Mouse (Mus musculus): ENCODE data around the gene Clptm1. TPM values are rescaled to one million over a fixed set of nuclear protein-coding genes. Genes with fewer than 3 reads are reported as not detected.

Gene Clptm1
- polyA plus RNA-seq, 1 experiment from 2014 or later, result 134 TPM

GRCm38 (mm10) chr7:19632720-19633119, 32.1 kb downstream of the Clptm1 start:
- H3K36me3 ChIP-seq (ENCODE audit: control insufficient read depth, insufficient read depth, low read length), result peaks cover 59% of the 10 kb centered on the region

DNA sequence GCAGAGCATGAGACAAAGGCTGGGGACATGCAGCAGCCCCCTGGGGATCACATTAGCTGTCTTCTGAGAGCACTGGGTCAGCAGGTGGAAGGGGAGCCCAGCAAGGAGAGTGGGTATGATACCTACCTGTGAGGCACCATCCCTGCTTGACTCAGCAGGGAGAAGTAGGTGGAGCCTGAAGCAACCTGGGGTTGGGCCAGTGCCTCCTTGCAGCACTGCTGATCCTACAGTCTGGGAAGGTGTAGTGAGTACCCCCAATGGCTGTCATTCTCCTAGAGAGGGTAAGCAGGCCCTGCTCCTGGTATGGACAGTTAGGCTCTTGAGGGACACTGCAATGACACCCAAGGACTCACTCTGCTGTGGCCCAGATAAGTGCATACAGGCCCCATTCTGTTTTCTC, 32.6 kb downstream of the Clptm1 start:
- DNase-seq, result no peak
- H3K4me1 ChIP-seq (ENCODE audit: control insufficient read depth, insufficient read depth, low read length), result no peaks in the 10 kb centered on the region; the same call in 1 of the 2 replicates
- H3K36me3 ChIP-seq (ENCODE audit: control insufficient read depth, insufficient read depth, low read length), result peaks cover 54% of the 10 kb centered on the region
- H3K9ac ChIP-seq (replicated peaks; ENCODE audit: low read length), result no peak overlapping the region
- H3K27me3 ChIP-seq (ENCODE audit: control insufficient read depth, insufficient read depth, low read length), result no peaks in the 10 kb centered on the region
- no peak overlapping the region for H3K4me3 ChIP-seq (replicated peaks; ENCODE audit: low read depth, low read length)
- H3K4me2 ChIP-seq (ENCODE audit: low read length), result no peak overlapping the region
- no peak for ATAC-seq (ENCODE audit: low FRiP score, low TSS enrichment)
- no peaks in the 10 kb centered on the region for H3K9me3 ChIP-seq (ENCODE audit: control insufficient read depth, low read length)
- H3K27ac ChIP-seq (replicated peaks; ENCODE audit: low read depth, low read length), result no peak overlapping the region

More at GRCm38 (mm10) chr7:19632720-19633119, 32.1 kb downstream of the Clptm1 start:
- ATAC-seq (ENCODE audit: low FRiP score, low TSS enrichment) (no peak), DNase-seq (no peak)
- Histone ChIP-seq H3K27ac (replicated peaks; ENCODE audit: low read depth, low read length) (no peak overlapping the region), H3K4me2 (ENCODE audit: low read length) (no peak overlapping the region), H3K9ac (replicated peaks; ENCODE audit: low read length) (no peak overlapping the region), H3K9me3 (ENCODE audit: control insufficient read depth, low read length) (no peaks in the 10 kb centered on the region), H3K27me3 (ENCODE audit: control insufficient read depth, insufficient read depth, low read length) (no peaks in the 10 kb centered on the region), H3K4me3 (replicated peaks; ENCODE audit: low read depth, low read length) (no peak overlapping the region), H3K4me1 (ENCODE audit: control insufficient read depth, insufficient read depth, low read length) (no peaks in the 10 kb centered on the region; the same call in 1 of the 2 replicates)

- Histone ChIP-seq H3K4me2 (ENCODE audit: low read length) (peak within 1 kb of the TSS; percentile 94), H3K9me3 (ENCODE audit: control insufficient read depth, low read length) (no peaks in the 10 kb centered on the region), H3K9ac (replicated peaks; ENCODE audit: low read length) (peak within 1 kb of the TSS; percentile 46; the same call in 1 of the 2 replicates), H3K27ac (replicated peaks; ENCODE audit: low read depth, low read length) (peak within 1 kb of the TSS; percentile 63; the same call in 1 of the 2 replicates), H3K36me3 (ENCODE audit: control insufficient read depth, insufficient read depth, low read length) (peaks cover 25% of the 10 kb centered on the region), H3K4me3 (replicated peaks; ENCODE audit: low read depth, low read length) (peak within 1 kb of the TSS; percentile 68), H3K4me1 (ENCODE audit: control insufficient read depth, insufficient read depth, low read length) (no peaks in the 10 kb centered on the region; the same call in 1 of the 2 replicates), H3K27me3 (ENCODE audit: control insufficient read depth, insufficient read depth, low read length) (no peaks in the 10 kb centered on the region)
- peak; percentile 84 for ATAC-seq (ENCODE audit: low FRiP score, low TSS enrichment)
- peak; percentile 97 for DNase-seq
- under 1% methylated on average over 40 of the region's 41 CpGs for WGBS
Measured at GRCm38 (mm10) chr7:19629361-19629734, 35.5 kb downstream of the Clptm1 start, which contains the start of gene Relb. Gene Relb, minus strand, starts transcription at chr7:19629438.

DNA sequence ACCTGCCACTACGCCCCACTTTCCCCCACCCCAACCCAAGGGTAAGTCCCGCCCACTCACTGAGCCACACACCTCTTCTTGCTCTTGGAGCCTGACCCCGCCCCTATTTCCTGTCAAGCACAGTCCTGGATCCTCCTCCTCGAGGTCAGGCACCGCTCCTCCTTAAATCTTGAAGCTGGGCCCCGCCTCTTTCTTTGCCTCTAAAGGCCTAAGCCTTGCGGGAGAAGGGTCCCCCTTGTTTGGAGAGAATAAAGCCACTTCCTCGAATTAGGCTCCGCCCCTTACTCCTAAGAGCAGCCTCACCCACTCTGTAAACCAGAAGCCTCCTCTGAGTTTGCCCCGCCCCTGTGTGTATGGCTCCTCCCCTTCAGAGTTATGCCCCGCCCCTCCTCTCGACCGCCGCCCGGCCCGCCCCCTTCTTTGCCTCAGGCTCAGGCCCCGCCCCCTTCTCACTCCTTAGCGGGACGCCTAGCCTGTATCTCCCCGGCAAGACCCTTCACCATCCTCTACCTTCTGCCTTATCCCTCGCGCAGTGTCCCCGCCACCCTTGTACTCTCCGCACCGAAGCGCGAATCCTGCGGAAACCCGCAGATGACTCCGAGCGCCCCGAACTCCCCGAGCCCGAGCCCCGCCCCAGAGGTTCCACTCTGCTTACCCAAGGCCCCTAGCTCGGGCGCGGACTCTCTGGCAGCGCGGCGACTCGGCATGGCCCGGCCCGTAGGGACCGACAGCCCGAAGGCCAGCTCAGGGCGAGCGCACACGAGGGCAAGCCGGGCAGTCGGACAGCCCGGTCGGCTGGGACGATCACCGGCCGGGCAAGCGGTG, 36.1 kb downstream of the Clptm1 start:
- Histone ChIP-seq H3K4me2 (ENCODE audit: low read length) (peak overlapping the region; percentile 94), H3K27ac (replicated peaks; ENCODE audit: low read depth, low read length) (peak overlapping the region; percentile 63; the same call in 1 of the 2 replicates), H3K4me3 (replicated peaks; ENCODE audit: low read depth, low read length) (peak overlapping the region; percentile 68), H3K9me3 (ENCODE audit: control insufficient read depth, low read length) (no peaks in the 10 kb centered on the region), H3K9ac (replicated peaks; ENCODE audit: low read length) (peak overlapping the region; percentile 46; the same call in 1 of the 2 replicates), H3K27me3 (ENCODE audit: control insufficient read depth, insufficient read depth, low read length) (no peaks in the 10 kb centered on the region), H3K36me3 (ENCODE audit: control insufficient read depth, insufficient read depth, low read length) (peaks cover 19% of the 10 kb centered on the region), H3K4me1 (ENCODE audit: control insufficient read depth, insufficient read depth, low read length) (no peaks in the 10 kb centered on the region; the same call in 1 of the 2 replicates)
- DNase-seq, result peak; percentile 85
- WGBS, result 1% methylated on average over 57 of the region's 57 CpGs
- peak; percentile 86 for ATAC-seq (ENCODE audit: low FRiP score, low TSS enrichment)

DNA sequence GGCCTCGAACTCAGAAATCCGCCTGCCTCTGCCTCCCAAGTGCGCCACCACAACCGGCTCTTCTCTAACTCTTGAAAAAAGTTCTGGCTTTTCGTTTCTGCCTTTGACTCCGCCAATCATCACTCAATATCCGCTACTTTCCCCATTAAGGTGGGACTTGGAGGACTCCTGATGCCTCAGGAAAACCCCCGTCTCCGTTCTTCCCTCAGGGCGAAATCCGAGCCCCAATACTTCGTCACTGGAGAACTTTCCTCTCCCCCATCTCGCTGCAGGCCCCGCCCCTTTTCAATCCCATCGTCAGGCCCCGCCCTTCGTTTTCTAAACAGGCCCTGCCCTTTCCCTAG, 36.7 kb downstream of the Clptm1 start:
- Histone ChIP-seq H3K27ac (replicated peaks; ENCODE audit: low read depth, low read length) (0 out of 2 replicates have a peak overlapping the region, but pooled peaks have one; percentile 46), H3K9me3 (ENCODE audit: control insufficient read depth, low read length) (no peaks in the 10 kb centered on the region), H3K4me1 (ENCODE audit: control insufficient read depth, insufficient read depth, low read length) (no peaks in the 10 kb centered on the region; the same call in 1 of the 2 replicates), H3K36me3 (ENCODE audit: control insufficient read depth, insufficient read depth, low read length) (peaks cover 13% of the 10 kb centered on the region), H3K4me3 (replicated peaks; ENCODE audit: low read depth, low read length) (peak overlapping the region; percentile 68), H3K9ac (replicated peaks; ENCODE audit: low read length) (peak overlapping the region; percentile 12; the same call in 1 of the 2 replicates), H3K4me2 (ENCODE audit: low read length) (peak overlapping the region; percentile 94), H3K27me3 (ENCODE audit: control insufficient read depth, insufficient read depth, low read length) (no peaks in the 10 kb centered on the region)
- DNase-seq (no peak), ATAC-seq (ENCODE audit: low FRiP score, low TSS enrichment) (no peak)
- WGBS, result 15% methylated on average over 17 of the region's 17 CpGs

DNA sequence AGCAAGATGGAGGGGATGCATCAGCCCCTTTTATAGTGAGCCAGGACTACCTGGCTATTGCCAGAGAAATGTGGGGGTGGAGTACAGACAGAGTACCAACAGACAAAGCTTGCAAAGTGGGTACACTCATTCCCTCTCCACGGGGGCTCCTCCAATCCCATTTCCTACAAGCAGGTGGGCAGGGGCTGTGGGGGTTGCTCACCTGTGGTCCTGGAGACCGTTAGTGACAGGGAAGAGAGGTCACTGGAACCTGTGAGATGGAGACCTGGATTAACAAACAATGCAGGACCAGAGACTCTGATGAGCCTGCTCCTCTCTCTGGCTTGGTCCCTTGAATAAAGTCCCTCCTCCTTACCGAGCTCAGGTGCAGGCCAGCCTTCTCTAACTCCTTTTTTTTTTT, 37.1 kb downstream of the Clptm1 start:
- 54% methylated on average over 3 of the region's 3 CpGs for WGBS
- Histone ChIP-seq H3K4me1 (ENCODE audit: control insufficient read depth, insufficient read depth, low read length) (no peaks in the 10 kb centered on the region; the same call in 1 of the 2 replicates), H3K27me3 (ENCODE audit: control insufficient read depth, insufficient read depth, low read length) (no peaks in the 10 kb centered on the region), H3K4me3 (replicated peaks; ENCODE audit: low read depth, low read length) (peak overlapping the region; percentile 68), H3K4me2 (ENCODE audit: low read length) (peak overlapping the region; percentile 94), H3K9me3 (ENCODE audit: control insufficient read depth, low read length) (no peaks in the 10 kb centered on the region), H3K27ac (replicated peaks; ENCODE audit: low read depth, low read length) (no peak overlapping the region), H3K9ac (replicated peaks; ENCODE audit: low read length) (no peak overlapping the region), H3K36me3 (ENCODE audit: control insufficient read depth, insufficient read depth, low read length) (peaks cover 9% of the 10 kb centered on the region)
- no peak for ATAC-seq (ENCODE audit: low FRiP score, low TSS enrichment)
- DNase-seq, result no peak

- Histone ChIP-seq H3K4me2 (ENCODE audit: low read length) (no peak overlapping the region), H3K9ac (replicated peaks; ENCODE audit: low read length) (no peak overlapping the region), H3K9me3 (ENCODE audit: control insufficient read depth, low read length) (no peaks in the 10 kb centered on the region), H3K4me1 (ENCODE audit: control insufficient read depth, insufficient read depth, low read length) (no peaks in the 10 kb centered on the region; the same call in 1 of the 2 replicates), H3K27ac (replicated peaks; ENCODE audit: low read depth, low read length) (no peak overlapping the region), H3K4me3 (replicated peaks; ENCODE audit: low read depth, low read length) (no peak overlapping the region), H3K27me3 (ENCODE audit: control insufficient read depth, insufficient read depth, low read length) (no peaks in the 10 kb centered on the region), H3K36me3 (ENCODE audit: control insufficient read depth, insufficient read depth, low read length) (no peaks in the 10 kb centered on the region)
- DNase-seq (no peak), ATAC-seq (ENCODE audit: low FRiP score, low TSS enrichment) (no peak)
- 82% methylated on average over 2 of the region's 2 CpGs for WGBS
Measured at GRCm38 (mm10) chr7:19623433-19623832, 41.4 kb downstream of the Clptm1 start.

- Histone ChIP-seq H3K4me1 (ENCODE audit: control insufficient read depth, insufficient read depth, low read length) (no peaks in the 10 kb centered on the region), H3K27ac (replicated peaks; ENCODE audit: low read depth, low read length) (no peak overlapping the region), H3K9ac (replicated peaks; ENCODE audit: low read length) (no peak overlapping the region), H3K27me3 (ENCODE audit: control insufficient read depth, insufficient read depth, low read length) (no peaks in the 10 kb centered on the region), H3K4me3 (replicated peaks; ENCODE audit: low read depth, low read length) (no peak overlapping the region), H3K36me3 (ENCODE audit: control insufficient read depth, insufficient read depth, low read length) (no peaks in the 10 kb centered on the region), H3K9me3 (ENCODE audit: control insufficient read depth, low read length) (no peaks in the 10 kb centered on the region), H3K4me2 (ENCODE audit: low read length) (no peak overlapping the region)
- ATAC-seq (ENCODE audit: low FRiP score, low TSS enrichment) (no peak), DNase-seq (no peak)
- 45% methylated on average over 6 of the region's 6 CpGs for WGBS
Measured at GRCm38 (mm10) chr7:19622241-19622640, 42.6 kb downstream of the Clptm1 start.

- no peak for DNase-seq
- Histone ChIP-seq H3K27me3 (ENCODE audit: control insufficient read depth, insufficient read depth, low read length) (no peaks in the 10 kb centered on the region), H3K36me3 (ENCODE audit: control insufficient read depth, insufficient read depth, low read length) (no peaks in the 10 kb centered on the region), H3K4me2 (ENCODE audit: low read length) (no peak overlapping the region), H3K9me3 (ENCODE audit: control insufficient read depth, low read length) (no peaks in the 10 kb centered on the region), H3K27ac (replicated peaks; ENCODE audit: low read depth, low read length) (no peak overlapping the region), H3K4me3 (replicated peaks; ENCODE audit: low read depth, low read length) (no peak overlapping the region), H3K9ac (replicated peaks; ENCODE audit: low read length) (no peak overlapping the region), H3K4me1 (ENCODE audit: control insufficient read depth, insufficient read depth, low read length) (no peaks in the 10 kb centered on the region)
- WGBS, result 86% methylated on average over 7 of the region's 7 CpGs
- no peak for ATAC-seq (ENCODE audit: low FRiP score, low TSS enrichment)
Measured at GRCm38 (mm10) chr7:19620811-19621210, 44.0 kb downstream of the Clptm1 start.

Data from midbrain, embryonic 14.5 days (tissue).